Comparison of ENCODE assay signal across 17 mouse cellular contexts in genomic region chr4:68801923-68802855, GRCm38 (mm10).
DNase-seq lines count a peak whose midpoint lies in the region; ATAC-seq and TF ChIP-seq lines count a peak whose summit lies in the region.
"Had no signal": no experiment of that assay in that cellular context is flagged by ENCODE, and none has a peak within 500 bp of the region (broad histone marks: within the 10 kb centered on the region; RNA-seq: fewer than 3 reads in every experiment).

No protein-coding gene starts in this region.

- peak; percentile 24 to 57 for DNase-seq in frontal cortex, postnatal 36 days (ENCODE audit: low spot score in 2 of 2)
- no peak for DNase-seq in frontal cortex, postnatal 10 days (ENCODE audit: low spot score in 2 of 2)
- DNase-seq in lung, embryonic 14.5 days: peak; percentile 70
- no peak for DNase-seq in lung, postnatal 36 days
- DNase-seq in right cerebral cortex, postnatal 10 days (ENCODE audit: low spot score in 2 of 2): peak; percentile 28 to 41
- no peak for DNase-seq in right cerebral cortex, postnatal 36 days (ENCODE audit: low spot score in 2 of 2)
- no peak for DNase-seq in cerebellum, postnatal 4 days (ENCODE audit: low spot score in 2 of 2)
- no peak for DNase-seq in gastrocnemius, postnatal 25 days
- DNase-seq: B cell, adult 2 months; cerebellum, adult 9-11 months; gastrocnemius, postnatal 14 days; kidney, adult 2 months; kidney, postnatal 36 days; thymus, adult 18-20 months had no signal

- H3K9me3 ChIP-seq in lung, embryonic 14.5 days (ENCODE audit: low read depth, low read length): no peaks in the 10 kb centered on the region
- H3K9me3 ChIP-seq: embryonic facial prominence, embryonic 13.5 days; heart, embryonic 10.5 days had no signal

- no peaks in the 10 kb centered on the region for H3K36me3 ChIP-seq in lung, embryonic 14.5 days (ENCODE audit: insufficient read depth)
- H3K36me3 ChIP-seq: embryonic facial prominence, embryonic 13.5 days; heart, embryonic 10.5 days had no signal

- H3K4me2 ChIP-seq in lung, embryonic 14.5 days: no peak overlapping the region
- H3K4me2 ChIP-seq: embryonic facial prominence, embryonic 13.5 days had no signal

- TF ChIP-seq CTCF in lung, embryonic 14.5 days (IDR thresholded peaks at IDR 0.05; ENCODE audit: low read depth): no peak

- WGBS in lung, embryonic 14.5 days: 40% methylated on average over 6 of the region's 6 CpGs

- H3K4me1 ChIP-seq in lung, embryonic 14.5 days (ENCODE audit: insufficient read depth): no peaks in the 10 kb centered on the region
- H3K4me1 ChIP-seq: embryonic facial prominence, embryonic 13.5 days; heart, embryonic 10.5 days had no signal

- peak; percentile 81; the same call in 1 of the 2 replicates for ATAC-seq in lung, embryonic 14.5 days (ENCODE audit: insufficient read depth)

- no peak overlapping the region for H3K4me3 ChIP-seq in lung, embryonic 14.5 days (ENCODE audit: low read depth, low read length)
- H3K4me3 ChIP-seq: embryonic facial prominence, embryonic 13.5 days; heart, embryonic 10.5 days had no signal

- H3K9ac ChIP-seq in lung, embryonic 14.5 days: no peak overlapping the region
- H3K9ac ChIP-seq: embryonic facial prominence, embryonic 13.5 days; liver, embryonic 14.5 days had no signal

- no peak overlapping the region; the same call in 1 of the 2 replicates for H3K27ac ChIP-seq in lung, embryonic 14.5 days (ENCODE audit: low read depth)
- H3K27ac ChIP-seq: embryonic facial prominence, embryonic 13.5 days; heart, embryonic 10.5 days; liver, embryonic 14.5 days had no signal

- H3K27me3 ChIP-seq in lung, embryonic 14.5 days (ENCODE audit: insufficient read depth, low read length): no peaks in the 10 kb centered on the region
- H3K27me3 ChIP-seq: embryonic facial prominence, embryonic 13.5 days had no signal

Comparison
In these comparisons a context has a peak if more than half of its experiments do, and no peak if none do; other contexts are left out.
1. DNase-seq: peak in frontal cortex, postnatal 36 days (2 of 2), lung, embryonic 14.5 days (single experiment) and right cerebral cortex, postnatal 10 days (2 of 2); none in frontal cortex, postnatal 10 days (0 of 2), lung, postnatal 36 days (single experiment), right cerebral cortex, postnatal 36 days (0 of 2), cerebellum, postnatal 4 days (0 of 2) and gastrocnemius, postnatal 25 days (single experiment).